10 mouse cellular contexts compared by ENCODE assay signal in genomic region chr3:88540085-88540484, GRCm38 (mm10). TPM values are rescaled to one million over a fixed set of nuclear protein-coding genes. Genes with fewer than 3 reads are reported as not detected.
DNase-seq lines count a peak whose midpoint lies in the region; ATAC-seq lines count a peak whose summit lies in the region.
"Had no signal": no experiment of that assay in that cellular context is flagged by ENCODE, and none has a peak within 500 bp of the region (broad histone marks: within the 10 kb centered on the region; RNA-seq: fewer than 3 reads in every experiment).

No protein-coding gene starts in this region.

- no peak overlapping the region for H3K4me3 ChIP-seq in embryonic facial prominence, embryonic 13.5 days
- no peak overlapping the region for H3K4me3 ChIP-seq in hindbrain, embryonic 11.5 days (ENCODE audit: low read depth, low read length)
- H3K4me3 ChIP-seq in midbrain, embryonic 16.5 days (ENCODE audit: low read depth, low read length): no peak overlapping the region
- H3K4me3 ChIP-seq: megakaryocyte, embryonic 14.5 days had no signal

- H3K4me2 ChIP-seq in embryonic facial prominence, embryonic 13.5 days: no peak overlapping the region
- no peak overlapping the region for H3K4me2 ChIP-seq in hindbrain, embryonic 11.5 days (replicated peaks; ENCODE audit: low read depth, low read length)
- H3K4me2 ChIP-seq in midbrain, embryonic 16.5 days (ENCODE audit: low read length): no peak overlapping the region

- peak overlapping the region; percentile 17; the same call in 1 of the 2 replicates for H3K9ac ChIP-seq in embryonic facial prominence, embryonic 13.5 days
- H3K9ac ChIP-seq in hindbrain, embryonic 11.5 days (ENCODE audit: low read depth, low read length): no peak overlapping the region
- H3K9ac ChIP-seq in midbrain, embryonic 16.5 days (ENCODE audit: low read depth, low read length): no peak overlapping the region

- H3K27me3 ChIP-seq in embryonic facial prominence, embryonic 13.5 days: no peaks in the 10 kb centered on the region
- no peaks in the 10 kb centered on the region for H3K27me3 ChIP-seq in hindbrain, embryonic 11.5 days (ENCODE audit: control insufficient read depth, insufficient read depth, low read length)
- no peaks in the 10 kb centered on the region for H3K27me3 ChIP-seq in midbrain, embryonic 16.5 days (ENCODE audit: control insufficient read depth, insufficient read depth, low read depth, low read length)

- H3K4me1 ChIP-seq in embryonic facial prominence, embryonic 13.5 days: peaks cover 71% of the 10 kb centered on the region
- peaks cover 31% of the 10 kb centered on the region for H3K4me1 ChIP-seq in hindbrain, embryonic 11.5 days (replicated peaks; ENCODE audit: control insufficient read depth, insufficient read depth, low read length)
- H3K4me1 ChIP-seq in midbrain, embryonic 16.5 days (ENCODE audit: control insufficient read depth, insufficient read depth, low read length): peaks cover 52% of the 10 kb centered on the region

- peak overlapping the region; percentile 24; the same call in 1 of the 2 replicates for H3K27ac ChIP-seq in embryonic facial prominence, embryonic 13.5 days
- H3K27ac ChIP-seq in hindbrain, embryonic 11.5 days (ENCODE audit: low read depth, low read length): 0 out of 2 replicates have a peak overlapping the region, but pooled peaks have one; percentile 0
- peak overlapping the region; percentile 59; the same call in 1 of the 2 replicates for H3K27ac ChIP-seq in midbrain, embryonic 16.5 days (ENCODE audit: low read length)

- no peak for ATAC-seq in embryonic facial prominence, embryonic 13.5 days (ENCODE audit: insufficient number of reproducible peaks, insufficient read depth, low FRiP score, low TSS enrichment, low read depth)
- no peak for ATAC-seq in hindbrain, embryonic 11.5 days (ENCODE audit: low FRiP score)
- ATAC-seq in midbrain, embryonic 16.5 days: no peak

- WGBS in embryonic facial prominence, embryonic 13.5 days: 55% methylated on average over 5 of the region's 5 CpGs
- 62% methylated on average over 5 of the region's 5 CpGs for WGBS in hindbrain, embryonic 11.5 days
- WGBS in midbrain, embryonic 16.5 days: 38% methylated on average over 5 of the region's 5 CpGs

- peak; percentile 5 for DNase-seq in kidney, postnatal 14 days
- no peak for DNase-seq in kidney, adult 18-20 months
- peak; percentile 23 for DNase-seq in hindbrain, embryonic 11.5 days (ENCODE audit: low spot score)
- DNase-seq in urinary bladder, adult 18-20 months (ENCODE audit: low spot score in 2 of 2): no peak
- DNase-seq in frontal cortex, adult 2 months (ENCODE audit: extremely low spot score in 1 of 2, low spot score in 1 of 2): no peak
- DNase-seq: adrenal gland, postnatal 10 days; right cerebral cortex, postnatal 14 days had no signal

- no peaks in the 10 kb centered on the region for H3K9me3 ChIP-seq in embryonic facial prominence, embryonic 13.5 days
- no peaks in the 10 kb centered on the region for H3K9me3 ChIP-seq in hindbrain, embryonic 11.5 days (ENCODE audit: control insufficient read depth, low read length)
- no peaks in the 10 kb centered on the region for H3K9me3 ChIP-seq in midbrain, embryonic 16.5 days (replicated peaks; ENCODE audit: control insufficient read depth, low read length, poor library complexity, severe bottlenecking)
- H3K9me3 ChIP-seq: megakaryocyte, embryonic 14.5 days had no signal

- H3K36me3 ChIP-seq in embryonic facial prominence, embryonic 13.5 days: peaks cover 55% of the 10 kb centered on the region
- H3K36me3 ChIP-seq in hindbrain, embryonic 11.5 days (ENCODE audit: control insufficient read depth, insufficient read depth, low read length): peaks cover 15% of the 10 kb centered on the region
- H3K36me3 ChIP-seq in midbrain, embryonic 16.5 days (ENCODE audit: control insufficient read depth, insufficient read depth, low read length): peaks cover 28% of the 10 kb centered on the region

RNA-seq across cellular contexts. Expression of gene Mex3a, which starts 7.9 kb away (rescaled TPM):
- 32.2 and 33.4 TPM in 2 replicates for polyA plus RNA-seq in embryonic facial prominence, embryonic 13.5 days (2015; fragmentation: Nextera tagmentation; extraction: Ambion mirVana)
- 45.9 and 51.9 TPM in 2 replicates for polyA plus RNA-seq in hindbrain, embryonic 11.5 days (2014; fragmentation: Nextera tagmentation; extraction: Ambion mirVana)
- polyA plus RNA-seq in midbrain, embryonic 16.5 days (2015; fragmentation: Nextera tagmentation; extraction: Ambion mirVana): 28.6 and 33.0 TPM in 2 replicates
- 4.5 and 4.7 TPM in 2 replicates for polyA plus RNA-seq in frontal cortex, adult 2 months (2012; rRNA removed)

RNA-seq across cellular contexts. Expression of gene Rab25, which starts 8.0 kb away (rescaled TPM):
- 18.6 and 19.5 TPM in 2 replicates for polyA plus RNA-seq in embryonic facial prominence, embryonic 13.5 days (2015; fragmentation: Nextera tagmentation; extraction: Ambion mirVana)
- 1.1 and 1.8 TPM in 2 replicates for polyA plus RNA-seq in hindbrain, embryonic 11.5 days (2014; fragmentation: Nextera tagmentation; extraction: Ambion mirVana)
- polyA plus RNA-seq in midbrain, embryonic 16.5 days (2015; fragmentation: Nextera tagmentation; extraction: Ambion mirVana): 0.69 TPM in 1 of 2 replicates, not detected in the other
- 0.40 and 0.67 TPM in 2 replicates for polyA plus RNA-seq in frontal cortex, adult 2 months (2012; rRNA removed)

RNA-seq across cellular contexts. Expression of gene Lamtor2, which starts 12.8 kb away (rescaled TPM):
- 164 and 169 TPM in 2 replicates for polyA plus RNA-seq in embryonic facial prominence, embryonic 13.5 days (2015; fragmentation: Nextera tagmentation; extraction: Ambion mirVana)
- polyA plus RNA-seq in hindbrain, embryonic 11.5 days (2014; fragmentation: Nextera tagmentation; extraction: Ambion mirVana): 76.1 and 93.9 TPM in 2 replicates
- polyA plus RNA-seq in midbrain, embryonic 16.5 days (2015; fragmentation: Nextera tagmentation; extraction: Ambion mirVana): 181 and 193 TPM in 2 replicates
- polyA plus RNA-seq in frontal cortex, adult 2 months (2012; rRNA removed): 110 and 131 TPM in 2 replicates

RNA-seq across cellular contexts. Expression of gene Ubqln4, which starts 13.5 kb away (rescaled TPM):
- polyA plus RNA-seq in embryonic facial prominence, embryonic 13.5 days (2015; fragmentation: Nextera tagmentation; extraction: Ambion mirVana): 43.0 and 44.6 TPM in 2 replicates
- polyA plus RNA-seq in hindbrain, embryonic 11.5 days (2014; fragmentation: Nextera tagmentation; extraction: Ambion mirVana): 62.6 and 66.3 TPM in 2 replicates
- polyA plus RNA-seq in midbrain, embryonic 16.5 days (2015; fragmentation: Nextera tagmentation; extraction: Ambion mirVana): 39.8 and 41.3 TPM in 2 replicates
- 97.4 and 102 TPM in 2 replicates for polyA plus RNA-seq in frontal cortex, adult 2 months (2012; rRNA removed)

RNA-seq across cellular contexts. Expression of gene Lmna, which starts 30.3 kb away (rescaled TPM):
- polyA plus RNA-seq in embryonic facial prominence, embryonic 13.5 days (2015; fragmentation: Nextera tagmentation; extraction: Ambion mirVana): 311 and 321 TPM in 2 replicates
- polyA plus RNA-seq in hindbrain, embryonic 11.5 days (2014; fragmentation: Nextera tagmentation; extraction: Ambion mirVana): 22.5 and 22.8 TPM in 2 replicates
- 51.0 and 59.7 TPM in 2 replicates for polyA plus RNA-seq in midbrain, embryonic 16.5 days (2015; fragmentation: Nextera tagmentation; extraction: Ambion mirVana)
- 52.5 and 53.9 TPM in 2 replicates for polyA plus RNA-seq in frontal cortex, adult 2 months (2012; rRNA removed)

Comparison
In these comparisons a context has a peak if more than half of its experiments do, and no peak if none do; other contexts are left out.
1. DNase-seq: peak in kidney, postnatal 14 days (single experiment) and hindbrain, embryonic 11.5 days (single experiment); none in kidney, adult 18-20 months (single experiment), urinary bladder, adult 18-20 months (0 of 2) and frontal cortex, adult 2 months (0 of 2).
2. H3K27ac ChIP-seq: peak in every context shown above with its lines; median percentile 59 in midbrain, embryonic 16.5 days; 24 in embryonic facial prominence, embryonic 13.5 days; 0 in hindbrain, embryonic 11.5 days.